Comparison of ENCODE assay signal across 8 mouse cellular contexts in genomic region chr6:57691467-57692261, GRCm38 (mm10). TPM values are rescaled to one million over a fixed set of nuclear protein-coding genes. Genes with fewer than 3 reads are reported as not detected.
A peak's percentile ranks its signal among the peaks of the same experiment; 100 is the strongest.
DNase-seq lines count a peak whose midpoint lies in the region; ATAC-seq lines count a peak whose summit lies in the region.

Gene Pyurf, minus strand, starts transcription at chr6:57692078.

- ATAC-seq in activated CD4-positive, CD25-positive, alpha-beta regulatory T cell, adult 4 months: peak; percentile 96
- peak; percentile 95 for ATAC-seq in megakaryocyte progenitor cell, adult 5-6 weeks (replicated peaks; ENCODE audit: poor library complexity)

- DNase-seq in embryo, embryonic 10 days (ENCODE audit: low spot score): peak; percentile 91
- peak; percentile 84 for DNase-seq in gastrocnemius, postnatal 10 days
- DNase-seq in induced T-regulatory cell, adult 2 months (ENCODE audit: low read depth): peak; percentile 93
- DNase-seq in left cerebral cortex, adult 9 months (ENCODE audit: low spot score in 2 of 2): peak; percentile 77 to 86
- DNase-seq in right cerebral cortex, postnatal 14 days: peak; percentile 82
- peak; percentile 79 to 88 for DNase-seq in urinary bladder, postnatal 36 days (ENCODE audit: low spot score in 2 of 2)

RNA-seq across cellular contexts. Expression of gene Pyurf, which starts in this region (rescaled TPM):
- 1 to 10 TPM; 4.0 to 4.2 TPM for polyA plus RNA-seq in activated CD4-positive, CD25-positive, alpha-beta regulatory T cell, adult 4 months (2017; shearing (Covaris generic))
- 10 to 100 TPM; 12.4 to 13.0 TPM for total RNA-seq in gastrocnemius, postnatal 10 days (2021)
- 7.3 and 8.8 TPM in 2 replicates for total RNA-seq in megakaryocyte progenitor cell, adult 5-6 weeks (2015)
- total RNA-seq in megakaryocyte progenitor cell, adult 5-6 weeks (2017): 13.1 and 15.8 TPM in 2 replicates

Comparison
In these comparisons a context has a peak if more than half of its experiments do, and no peak if none do; other contexts are left out.
1. Peak in every context shown above with its lines: DNase-seq and ATAC-seq.